Comparison of ENCODE assay signal across 8 mouse cellular contexts in genomic region chr2:143867326-143867725, GRCm38 (mm10). TPM values are rescaled to one million over a fixed set of nuclear protein-coding genes. Genes with fewer than 3 reads are reported as not detected.
DNase-seq lines count a peak whose midpoint lies in the region; ATAC-seq and TF ChIP-seq lines count a peak whose summit lies in the region.

No protein-coding gene starts in this region.

- H3K4me1 ChIP-seq in bone marrow, adult 2 months (ENCODE audit: control insufficient read depth, insufficient read depth, low read length) = no peaks in the 10 kb centered on the region; the same call in 1 of the 2 replicates
- H3K4me1 ChIP-seq in embryonic facial prominence, embryonic 15.5 days = peaks cover 12% of the 10 kb centered on the region
- H3K4me1 ChIP-seq in heart, embryonic 11.5 days (ENCODE audit: control insufficient read depth, insufficient read depth, low read length) = peaks cover 22% of the 10 kb centered on the region
- H3K4me1 ChIP-seq in kidney, embryonic 16.5 days (ENCODE audit: insufficient read depth, low read length) = peaks cover 22% of the 10 kb centered on the region

- no peak overlapping the region for H3K27ac ChIP-seq in bone marrow, adult 2 months (ENCODE audit: control insufficient read depth, insufficient read depth, low read depth, low read length, poor library complexity)
- H3K27ac ChIP-seq in embryonic facial prominence, embryonic 15.5 days (replicated peaks) = no peak overlapping the region
- no peak overlapping the region for H3K27ac ChIP-seq in heart, embryonic 11.5 days (ENCODE audit: low read depth, low read length)
- H3K27ac ChIP-seq in kidney, embryonic 16.5 days (ENCODE audit: low read length) = no peak overlapping the region

- H3K4me2 ChIP-seq in embryonic facial prominence, embryonic 15.5 days (replicated peaks) = peak overlapping the region; percentile 32
- H3K4me2 ChIP-seq in heart, embryonic 11.5 days = no peak overlapping the region
- H3K4me2 ChIP-seq in kidney, embryonic 16.5 days (replicated peaks; ENCODE audit: low read depth, low read length) = peak overlapping the region; percentile 31; the same call in 1 of the 2 replicates

- H3K9me3 ChIP-seq in embryonic facial prominence, embryonic 15.5 days (replicated peaks) = no peaks in the 10 kb centered on the region
- no peaks in the 10 kb centered on the region for H3K9me3 ChIP-seq in heart, embryonic 11.5 days (replicated peaks; ENCODE audit: control insufficient read depth, low read length)
- H3K9me3 ChIP-seq in kidney, embryonic 16.5 days (ENCODE audit: low read length) = no peaks in the 10 kb centered on the region

- no peaks in the 10 kb centered on the region for H3K36me3 ChIP-seq in embryonic facial prominence, embryonic 15.5 days
- H3K36me3 ChIP-seq in heart, embryonic 11.5 days (ENCODE audit: control insufficient read depth, insufficient read depth, low read length) = no peaks in the 10 kb centered on the region
- H3K36me3 ChIP-seq in kidney, embryonic 16.5 days (ENCODE audit: insufficient read depth, low read length) = no peaks in the 10 kb centered on the region
- H3K36me3 ChIP-seq in splenic B cell, adult 2 months (ENCODE audit: control insufficient read depth, insufficient read depth, low read length, poor library complexity, severe bottlenecking) = no peaks in the 10 kb centered on the region

- peak; percentile 79 for DNase-seq in A20 (ENCODE audit: low read depth, low spot score)
- DNase-seq in liver = peak; percentile 77
- peak; percentile 66 for DNase-seq in naive thymus-derived CD4-positive, alpha-beta T cell, adult 2 months (ENCODE audit: low read depth)
- peak; percentile 79 for DNase-seq in splenic B cell, adult 2 months (ENCODE audit: low read depth, low spot score)

- peak; percentile 96 for TF ChIP-seq CTCF in bone marrow, adult 2 months (IDR thresholded peaks at IDR 0.05; ENCODE audit: control insufficient read depth, insufficient read depth, low read length)

- ATAC-seq in embryonic facial prominence, embryonic 15.5 days (ENCODE audit: insufficient number of reproducible peaks, low FRiP score, low TSS enrichment, low read depth) = 0 out of 2 replicates have a peak, but pooled peaks have one; percentile 20
- ATAC-seq in heart, embryonic 11.5 days (replicated peaks; ENCODE audit: insufficient number of reproducible peaks, low FRiP score, low TSS enrichment) = 0 out of 2 replicates have a peak, but pooled peaks have one; percentile 28
- peak; percentile 77 for ATAC-seq in kidney, embryonic 16.5 days (ENCODE audit: low FRiP score, low TSS enrichment)

- no peaks in the 10 kb centered on the region for H3K27me3 ChIP-seq in embryonic facial prominence, embryonic 15.5 days
- no peaks in the 10 kb centered on the region for H3K27me3 ChIP-seq in heart, embryonic 11.5 days (ENCODE audit: control insufficient read depth, insufficient read depth, low read length)
- H3K27me3 ChIP-seq in kidney, embryonic 16.5 days (ENCODE audit: insufficient read depth, low read length) = no peaks in the 10 kb centered on the region
- no peaks in the 10 kb centered on the region for H3K27me3 ChIP-seq in splenic B cell, adult 2 months (ENCODE audit: control insufficient read depth, insufficient read depth, low read length, poor library complexity, severe bottlenecking)

- TF ChIP-seq POLR2A in bone marrow, adult 2 months (IDR thresholded peaks at IDR 0.05; ENCODE audit: borderline replicate concordance, control insufficient read depth, low read depth, low read length) = no peak

- H3K9ac ChIP-seq in embryonic facial prominence, embryonic 15.5 days = no peak overlapping the region
- peak overlapping the region; percentile 54; the same call in 1 of the 2 replicates for H3K9ac ChIP-seq in heart, embryonic 11.5 days (ENCODE audit: low read depth, low read length)
- 0 out of 2 replicates have a peak overlapping the region, but pooled peaks have one; percentile 48 for H3K9ac ChIP-seq in kidney, embryonic 16.5 days (replicated peaks; ENCODE audit: low read length)

- no peak overlapping the region for H3K4me3 ChIP-seq in bone marrow, adult 2 months (replicated peaks; ENCODE audit: control insufficient read depth, low read depth, low read length)
- no peak overlapping the region for H3K4me3 ChIP-seq in embryonic facial prominence, embryonic 15.5 days (replicated peaks)
- H3K4me3 ChIP-seq in heart, embryonic 11.5 days (ENCODE audit: low read depth, low read length) = no peak overlapping the region; the same call in 1 of the 2 replicates
- H3K4me3 ChIP-seq in kidney, embryonic 16.5 days (ENCODE audit: low read length) = no peak overlapping the region

- 2% methylated on average over 6 of the region's 6 CpGs for WGBS in bone marrow, adult 2 months
- WGBS in embryonic facial prominence, embryonic 15.5 days = 3% methylated on average over 6 of the region's 6 CpGs
- WGBS in heart, embryonic 11.5 days (ENCODE audit: insufficient replicate concordance) = 3% methylated on average over 6 of the region's 6 CpGs
- WGBS in kidney, embryonic 16.5 days = 6% methylated on average over 6 of the region's 6 CpGs

RNA-seq across cellular contexts. Expression of gene Bfsp1, which starts 4.4 kb away (rescaled TPM):
- polyA plus RNA-seq in bone marrow, adult 2 months (2011; ENCODE audit: insufficient read depth, insufficient read length, low replicate concordance, missing spikeins) = 0.75 and 0.92 TPM in 2 replicates
- 3.0 and 3.6 TPM in 2 replicates for polyA plus RNA-seq in embryonic facial prominence, embryonic 15.5 days (2015; fragmentation: Nextera tagmentation; extraction: Ambion mirVana)
- polyA plus RNA-seq in heart, embryonic 11.5 days (2014; fragmentation: Nextera tagmentation; extraction: Ambion mirVana) = 1.5 and 1.9 TPM in 2 replicates
- 1.1 and 1.8 TPM in 2 replicates for polyA plus RNA-seq in kidney, embryonic 16.5 days (2015; fragmentation: Nextera tagmentation; extraction: Ambion mirVana)

RNA-seq across cellular contexts. Expression of gene Dstn, which starts 47.8 kb away (rescaled TPM):
- polyA plus RNA-seq in bone marrow, adult 2 months (2011; ENCODE audit: insufficient read depth, insufficient read length, low replicate concordance, missing spikeins) = 109 and 216 TPM in 2 replicates
- polyA plus RNA-seq in embryonic facial prominence, embryonic 15.5 days (2015; fragmentation: Nextera tagmentation; extraction: Ambion mirVana) = 403 and 440 TPM in 2 replicates
- polyA plus RNA-seq in heart, embryonic 11.5 days (2014; fragmentation: Nextera tagmentation; extraction: Ambion mirVana) = 1,059 and 1,185 TPM in 2 replicates
- polyA plus RNA-seq in kidney, embryonic 16.5 days (2015; fragmentation: Nextera tagmentation; extraction: Ambion mirVana) = 437 and 471 TPM in 2 replicates

Comparison
In these comparisons a context has a peak if more than half of its experiments do, and no peak if none do; other contexts are left out.
1. ATAC-seq: peak in every context shown above with its lines; median percentile 77 in kidney, embryonic 16.5 days; 28 in heart, embryonic 11.5 days; 20 in embryonic facial prominence, embryonic 15.5 days.